Mouse (Mus musculus) myocyte (in vitro differentiated cells): Measurements from ENCODE around the gene Exoc8. TPM values are rescaled to one million over a fixed set of nuclear protein-coding genes. Genes with fewer than 3 reads are reported as not detected.

Source experiments
- H3K27me3 ChIP-seq: one replicate; pipeline ENCODE4 v1.6.1; 2011; ENCODE audit not compliant: control insufficient read depth, insufficient read depth, insufficient read length
- H3K36me3 ChIP-seq: one replicate; pipeline ENCODE4 v1.6.1; 2011; ENCODE audit not compliant: control insufficient read depth, insufficient read depth
- H3K4me2 ChIP-seq: one replicate; pipeline ENCODE4 v1.6.1; 2011; ENCODE audit warnings: low read depth, control low read depth
- H3K4me3 ChIP-seq: one replicate; pipeline ENCODE4 v1.5.1; 2011; ENCODE audit warnings: mild to moderate bottlenecking, control low read depth, moderate library complexity
- H3K79me2 ChIP-seq: one replicate; pipeline ENCODE4 v1.6.1; 2011; ENCODE audit not compliant: control insufficient read depth, insufficient read depth
- H3ac ChIP-seq: one replicate; pipeline ENCODE4 v1.6.1; 2011; ENCODE audit not compliant: control insufficient read depth, insufficient read length
- CEBPB ChIP-seq: IDR thresholded peaks from 2 replicates; pipeline ENCODE4 v1.6.1; 2011; ENCODE audit warnings: mild to moderate bottlenecking, moderate library complexity; ENCODE audit not compliant: poor library complexity, insufficient read depth, severe bottlenecking
- E2F4 ChIP-seq: IDR thresholded peaks from one replicate; pipeline ENCODE4 v1.6.1; 2011; ENCODE audit warnings: mild to moderate bottlenecking, control low read depth, moderate library complexity; ENCODE audit not compliant: insufficient read depth
- MAX ChIP-seq: IDR thresholded peaks from one replicate; pipeline ENCODE4 v1.6.1; 2011; ENCODE audit warnings: low read depth, mild to moderate bottlenecking, control low read depth
- MYOD1 ChIP-seq, 3 experiments: IDR thresholded peaks; one replicate each; pipeline ENCODE4 v1.6.1; 2011; ENCODE audit warnings: control low read depth in 2 of 3, low read depth in 2 of 3, mild to moderate bottlenecking in 2 of 3, moderate library complexity in 1 of 3; ENCODE audit not compliant: insufficient read length in 2 of 3, control insufficient read depth in 1 of 3
- MYOG ChIP-seq, 3 experiments: IDR thresholded peaks; one replicate each; pipeline ENCODE4 v1.6.1; 2011; ENCODE audit warnings: control low read depth in 2 of 3, low read depth in 2 of 3, mild to moderate bottlenecking in 2 of 3; ENCODE audit not compliant: insufficient read length in 2 of 3, control insufficient read depth in 1 of 3, insufficient read depth in 1 of 3
- POLR2A ChIP-seq: IDR thresholded peaks from one replicate; pipeline ENCODE4 v1.6.1; 2011; ENCODE audit warnings: low read depth, mild to moderate bottlenecking, control low read depth, moderate library complexity; ENCODE audit not compliant: insufficient read length
- POLR2AphosphoS2 ChIP-seq: IDR thresholded peaks from one replicate; pipeline ENCODE4 v1.6.1; 2011; ENCODE audit warnings: low read depth, control low read depth; ENCODE audit not compliant: insufficient read length
- REST ChIP-seq: IDR thresholded peaks from one replicate; pipeline ENCODE4 v1.6.1; 2011; ENCODE audit warnings: mild to moderate bottlenecking, control low read depth, moderate library complexity; ENCODE audit not compliant: insufficient read depth, insufficient read length
- SRF ChIP-seq: IDR thresholded peaks from one replicate; pipeline ENCODE4 v1.6.1; 2011; ENCODE audit warnings: low read depth; ENCODE audit not compliant: control insufficient read depth, insufficient read length
- TCF12 ChIP-seq: IDR thresholded peaks from one replicate; pipeline ENCODE4 v1.6.1; 2011; ENCODE audit warnings: mild to moderate bottlenecking, control low read depth; ENCODE audit not compliant: poor library complexity, insufficient read depth, severe bottlenecking
- TCF3 ChIP-seq: IDR thresholded peaks from one replicate; pipeline ENCODE4 v1.6.1; 2011; ENCODE audit warnings: low read depth, control low read depth; ENCODE audit not compliant: insufficient read length
- USF1 ChIP-seq: IDR thresholded peaks from one replicate; pipeline ENCODE4 v1.6.1; 2011; ENCODE audit warnings: low read depth, mild to moderate bottlenecking, control low read depth, moderate library complexity
- polyA plus RNA-seq: library from polyadenylated mRNA; unstranded; fragments of >200 nt; fragmentation: generic; extraction: Trizol; gene quantifications from one replicate; pipeline ENCODE4 v1.2.1, GENCODE M21; 2012; ENCODE audit warnings: missing spikeins

The Exoc8 gene
- polyA plus RNA-seq, 1 experiment = 8.8 TPM

DNA sequence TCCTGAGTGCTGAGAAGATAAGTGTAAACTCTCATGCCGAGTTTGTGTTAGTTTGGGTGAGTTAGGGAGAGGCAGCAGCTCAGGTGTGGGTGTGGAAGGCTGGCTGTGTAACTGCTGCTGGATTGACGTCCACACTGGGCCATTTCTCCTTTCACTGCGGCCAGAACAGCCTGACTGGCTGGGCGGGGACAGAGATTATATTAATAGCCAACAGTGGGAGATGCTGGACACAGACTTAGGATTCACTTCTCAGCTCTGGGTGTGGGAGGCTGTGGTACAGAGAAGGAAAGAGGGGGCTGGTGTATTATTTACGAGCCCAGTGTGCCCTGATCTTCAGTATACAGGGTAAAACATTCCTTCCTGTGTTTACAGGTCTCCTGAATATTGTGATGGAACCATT lies 19.4 kb downstream of the Exoc8 start:
- H3K36me3 ChIP-seq = peaks cover 37% of the 10 kb centered on the region
- H3K27me3 ChIP-seq = no peaks in the 10 kb centered on the region
- H3K79me2 ChIP-seq = no peaks in the 10 kb centered on the region
- H3K4me2 ChIP-seq = no peak overlapping the region
- TF ChIP-seq POLR2AphosphoS2 (no peak), MYOD1 (IDR thresholded peaks at IDR 0.05; ENCODE audit: control insufficient read depth in 1 of 3, insufficient read length in 2 of 3, low read depth in 2 of 3) (no peak)
- H3K4me3 ChIP-seq = no peak overlapping the region
- H3ac ChIP-seq = no peak overlapping the region

DNA sequence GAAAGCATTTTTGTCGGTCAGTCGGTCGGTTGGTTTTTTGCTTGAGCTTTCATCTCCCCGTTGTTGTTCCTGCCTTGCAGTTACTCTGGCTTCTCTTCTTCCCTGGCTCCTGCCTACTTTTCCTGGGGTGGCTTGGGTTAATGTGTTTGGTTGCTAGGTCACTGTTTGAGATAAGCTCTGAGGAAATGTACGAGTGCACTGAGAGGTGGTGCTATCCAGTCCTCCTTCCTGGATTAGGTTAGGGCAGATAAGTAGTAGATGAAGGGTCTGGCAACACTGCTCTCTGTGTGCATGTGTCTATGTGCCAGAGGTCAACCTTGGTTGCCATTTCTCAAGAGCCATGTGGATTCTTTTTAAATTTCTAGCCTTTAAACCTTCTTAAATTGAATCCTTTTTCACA lies 24.8 kb downstream of the Exoc8 start:
- H3K36me3 ChIP-seq = peaks cover 30% of the 10 kb centered on the region

DNA sequence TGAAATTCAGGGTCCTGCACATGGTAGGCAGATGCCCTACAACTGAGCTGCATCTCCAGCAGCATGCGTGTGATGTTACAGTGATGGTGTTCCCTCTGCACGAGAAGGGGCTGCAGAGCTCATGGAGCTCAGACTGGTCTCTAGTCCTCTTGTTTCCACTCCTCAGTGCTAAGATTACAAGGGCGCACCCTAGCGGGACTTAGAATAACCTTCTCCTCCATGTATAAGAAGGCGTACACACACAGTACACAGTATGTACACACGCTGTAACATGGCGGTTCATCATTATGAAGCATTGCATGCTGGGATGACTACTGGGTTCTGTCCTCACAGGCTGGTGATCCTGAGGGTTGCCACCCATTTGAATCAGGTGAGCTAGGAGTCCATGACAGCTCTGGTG lies 25.4 kb downstream of the Exoc8 start:
- peaks cover 22% of the 10 kb centered on the region for H3K79me2 ChIP-seq
- H3K36me3 ChIP-seq = peaks cover 28% of the 10 kb centered on the region
- H3K4me3 ChIP-seq = no peak overlapping the region

More for the DNA sequence above, 24.8 kb downstream of the Exoc8 start:
- Histone ChIP-seq H3ac (no peak overlapping the region), H3K4me2 (no peak overlapping the region), H3K79me2 (peaks cover 17% of the 10 kb centered on the region), H3K4me3 (no peak overlapping the region), H3K27me3 (no peaks in the 10 kb centered on the region)
- TF ChIP-seq CEBPB (no peak), E2F4 (no peak), POLR2A (no peak), SRF (no peak), TCF3 (no peak), REST (no peak), USF1 (no peak), TCF12 (no peak), MAX (no peak), MYOD1 (IDR thresholded peaks at IDR 0.05; ENCODE audit: control insufficient read depth in 1 of 3, insufficient read length in 2 of 3, low read depth in 2 of 3) (no peak), MYOG (IDR thresholded peaks at IDR 0.05; ENCODE audit: control insufficient read depth in 1 of 3, insufficient read depth in 1 of 3, insufficient read length in 2 of 3, low read depth in 2 of 3) (no peak), POLR2AphosphoS2 (no peak)

DNA sequence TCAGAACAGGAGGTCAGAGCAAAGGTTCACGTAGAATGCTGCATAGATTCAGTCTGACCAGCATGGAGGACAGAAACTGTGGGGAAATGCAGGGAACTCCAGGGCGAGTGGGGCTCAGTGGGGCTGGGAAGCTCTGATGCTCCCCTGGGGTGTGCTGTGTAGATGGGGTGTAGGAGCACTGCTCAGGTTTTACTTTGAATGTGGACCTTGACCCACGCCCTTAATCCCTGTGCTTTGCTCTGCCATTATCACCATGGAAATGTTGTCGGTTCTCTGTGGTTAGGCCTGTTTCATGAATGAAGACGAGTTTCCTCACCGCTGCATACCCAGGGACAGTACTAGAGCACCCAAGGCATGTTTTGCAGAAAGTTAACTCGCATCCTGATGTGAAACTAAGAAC lies 26.0 kb downstream of the Exoc8 start:
- Histone ChIP-seq H3K27me3 (no peaks in the 10 kb centered on the region), H3K4me3 (no peak overlapping the region), H3K4me2 (no peak overlapping the region), H3K36me3 (peaks cover 28% of the 10 kb centered on the region), H3ac (no peak overlapping the region), H3K79me2 (peaks cover 28% of the 10 kb centered on the region)
- TF ChIP-seq MYOG (IDR thresholded peaks at IDR 0.05; ENCODE audit: control insufficient read depth in 1 of 3, insufficient read depth in 1 of 3, insufficient read length in 2 of 3, low read depth in 2 of 3) (no peak), CEBPB (no peak), SRF (no peak), TCF12 (no peak), POLR2AphosphoS2 (no peak), REST (no peak), E2F4 (no peak), TCF3 (no peak), MYOD1 (IDR thresholded peaks at IDR 0.05; ENCODE audit: control insufficient read depth in 1 of 3, insufficient read length in 2 of 3, low read depth in 2 of 3) (no peak), USF1 (no peak), POLR2A (no peak), MAX (no peak)

More for the DNA sequence above, 25.4 kb downstream of the Exoc8 start:
- no peak for TF ChIP-seq SRF
- TF ChIP-seq TCF3 = no peak
- TF ChIP-seq USF1 = no peak
- TF ChIP-seq MYOG (IDR thresholded peaks at IDR 0.05; ENCODE audit: control insufficient read depth in 1 of 3, insufficient read depth in 1 of 3, insufficient read length in 2 of 3, low read depth in 2 of 3) = no peak
- no peak for TF ChIP-seq POLR2AphosphoS2
- TF ChIP-seq REST = no peak
- TF ChIP-seq MAX = no peak
- no peak for TF ChIP-seq TCF12
- TF ChIP-seq E2F4 = no peak
- TF ChIP-seq CEBPB = no peak
- no peak for TF ChIP-seq POLR2A
- TF ChIP-seq MYOD1 (IDR thresholded peaks at IDR 0.05; ENCODE audit: control insufficient read depth in 1 of 3, insufficient read length in 2 of 3, low read depth in 2 of 3) = no peak
- no peak overlapping the region for H3K4me2 ChIP-seq
- no peaks in the 10 kb centered on the region for H3K27me3 ChIP-seq
- no peak overlapping the region for H3ac ChIP-seq

DNA sequence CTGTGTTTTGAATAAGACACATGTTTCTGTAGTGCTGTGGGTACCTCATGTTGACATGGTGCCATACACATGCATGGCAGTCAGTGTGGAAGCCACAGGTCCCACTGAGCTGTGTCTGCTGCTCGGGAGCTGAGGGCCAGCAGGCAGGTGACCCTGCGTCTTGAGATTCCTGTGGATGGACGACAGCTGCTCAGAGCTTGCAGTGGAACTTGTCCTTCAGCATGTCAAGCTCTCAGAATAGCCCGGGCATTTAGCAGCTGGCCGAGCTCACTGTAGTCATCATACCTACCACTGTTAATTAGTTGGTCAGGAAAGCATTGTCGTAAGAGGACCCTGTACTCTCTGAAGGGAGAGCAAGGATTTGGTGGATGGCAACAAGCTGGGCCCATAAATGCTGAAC lies 27.8 kb downstream of the Exoc8 start:
- Histone ChIP-seq H3K4me3 (no peak overlapping the region), H3K27me3 (no peaks in the 10 kb centered on the region), H3ac (no peak overlapping the region), H3K4me2 (peak overlapping the region; percentile 19), H3K36me3 (peaks cover 24% of the 10 kb centered on the region), H3K79me2 (peaks cover 46% of the 10 kb centered on the region)
- peak; percentile 20 for TF ChIP-seq POLR2A
- TF ChIP-seq TCF3 = peak; percentile 92
- peak; percentile 84 to 98 (median 89) for TF ChIP-seq MYOD1 (IDR thresholded peaks at IDR 0.05; ENCODE audit: control insufficient read depth in 1 of 3, insufficient read length in 2 of 3, low read depth in 2 of 3)
- TF ChIP-seq SRF = peak; percentile 40
- TF ChIP-seq POLR2AphosphoS2 = no peak
- peak; percentile 96 to 100 (median 97) for TF ChIP-seq MYOG (IDR thresholded peaks at IDR 0.05; ENCODE audit: control insufficient read depth in 1 of 3, insufficient read depth in 1 of 3, insufficient read length in 2 of 3, low read depth in 2 of 3)
- peak; percentile 69 for TF ChIP-seq TCF12
- no peak for TF ChIP-seq MAX
